Mouse (Mus musculus): Measurements from ENCODE around the gene Trpc4ap. TPM values are rescaled to one million over a fixed set of nuclear protein-coding genes. Genes with fewer than 3 reads are reported as not detected.

Trpc4ap gene
- total RNA-seq, 2 experiments from 2014 or later, result 83.1 to 89.9 TPM

Small RNA genes within 50 kb of the gene (microRNA-seq; reads per million reads assigned to microRNA genes)
- gene Mir499, result 8,060 to 11,268 reads per million in 2 experiments

Other genes with a start within 250 kb of the Trpc4ap start
- gene Ncoa6, start 218.5 kb downstream of the Trpc4ap start, total RNA-seq (2021), result 10 to 100 TPM; 40.5 to 40.7 TPM
- 10 to 100 TPM; 26.8 to 27.8 TPM for gene Acss2, start 174.4 kb downstream of the Trpc4ap start, total RNA-seq (2021)
- 1 to 10 TPM in 1 of 2 experiments, under 1 TPM in 1; 0.98 to 1.8 TPM for gene Ggt7, start 174.1 kb downstream of the Trpc4ap start, total RNA-seq (2021)
- 10 to 100 TPM; 14.1 to 17.7 TPM for gene Gss, start 99.6 kb downstream of the Trpc4ap start, total RNA-seq (2021)
- 10 to 100 TPM; 47.8 to 56.4 TPM for gene Myh7b, start 81.2 kb downstream of the Trpc4ap start, total RNA-seq (2021)
- 10 to 100 TPM; 11.1 to 12.3 TPM for gene Edem2, start 37.1 kb upstream of the Trpc4ap start, total RNA-seq (2021)
- gene Gm17581, start 43.5 kb upstream of the Trpc4ap start, total RNA-seq (2021), result not detected
- 1 to 10 TPM; 4.3 to 6.8 TPM for gene Procr, start 58.7 kb upstream of the Trpc4ap start, total RNA-seq (2021)
- under 1 TPM in 1 of 2 experiments, not detected in 1; 0.07 TPM for gene Mmp24, start 83.0 kb upstream of the Trpc4ap start, total RNA-seq (2021)
- gene BC029722, start 127.0 kb upstream of the Trpc4ap start, total RNA-seq (2021), result 10 to 100 TPM; 16.3 to 16.8 TPM
- 10 to 100 TPM; 77.5 to 79.5 TPM for gene Eif6, start 134.5 kb upstream of the Trpc4ap start, total RNA-seq (2021)
- gene Fam83c, start 142.5 kb upstream of the Trpc4ap start, total RNA-seq (2021), result not detected
- gene Uqcc1, start 237.9 kb upstream of the Trpc4ap start, total RNA-seq (2021), result 100 to 1,000 TPM; 184 to 197 TPM
- not detected for gene Gm15557, start 248.3 kb upstream of the Trpc4ap start, total RNA-seq (2021)

Data from heart, postnatal 10 days (tissue).